Mouse (Mus musculus): ENCODE results near the gene Mbnl2.

- TF ChIP-seq CTCF (IDR thresholded peaks at IDR 0.05; ENCODE audit: borderline replicate concordance, insufficient read depth, low read depth, low read length), result no peak
- TF ChIP-seq POLR2A (IDR thresholded peaks at IDR 0.05; ENCODE audit: borderline replicate concordance, insufficient read depth, low read length), result no peak
Observed at GRCm38 (mm10) chr14:120476186-120476697, 200.8 kb downstream of the Mbnl2 start.
